Mouse (Mus musculus): ENCODE measurements around the gene Prickle2. TPM values are rescaled to one million over a fixed set of nuclear protein-coding genes. Genes with fewer than 3 reads are reported as not detected.

Gene Prickle2
- polyA plus RNA-seq, 2 experiments: 0.15 to 0.20 TPM

- Histone ChIP-seq H3K9ac (replicated peaks) (no peak overlapping the region), H3K27me3 (ENCODE audit: control insufficient read depth, insufficient read depth, low read length) (no peaks in the 10 kb centered on the region), H3K9me3 (ENCODE audit: control insufficient read depth, low read length) (no peaks in the 10 kb centered on the region), H3K4me1 (replicated peaks; ENCODE audit: control insufficient read depth in 2 of 2, insufficient read depth in 2 of 2, low read length in 1 of 2) (no peaks in the 10 kb centered on the region), H3K36me3 (replicated peaks; ENCODE audit: control insufficient read depth, insufficient read depth, low read depth) (no peaks in the 10 kb centered on the region), H3K4me3 (ENCODE audit: insufficient read depth in 1 of 2, low read depth in 2 of 2, low read length in 2 of 2) (no peak overlapping the region), H3K27ac (no peak overlapping the region), H3K4me2 (ENCODE audit: low read depth) (no peak overlapping the region)
- TF ChIP-seq CTCF (IDR thresholded peaks at IDR 0.05; ENCODE audit: low read depth) (no peak), EP300 (IDR thresholded peaks at IDR 0.05; ENCODE audit: low read depth) (no peak)
- whole genome bisulfite sequencing (ENCODE audit: insufficient replicate concordance): 35% methylated on average over 7 of the region's 7 CpGs
- DNase-seq (ENCODE audit: low read depth in 3 of 3, low spot score in 3 of 3): no peak
- ATAC-seq (ENCODE audit: insufficient read depth): no peak
These were observed 278.4 kb downstream of the Prickle2 start for GRCm38 (mm10) chr6:92427406-92428171.

- Histone ChIP-seq H3K36me3 (replicated peaks; ENCODE audit: control insufficient read depth, insufficient read depth, low read depth) (no peaks in the 10 kb centered on the region), H3K27ac (no peak overlapping the region), H3K4me1 (replicated peaks; ENCODE audit: control insufficient read depth in 2 of 2, insufficient read depth in 2 of 2, low read length in 1 of 2) (no peaks in the 10 kb centered on the region), H3K27me3 (ENCODE audit: control insufficient read depth, insufficient read depth, low read length) (no peaks in the 10 kb centered on the region), H3K4me3 (ENCODE audit: insufficient read depth in 1 of 2, low read depth in 2 of 2, low read length in 2 of 2) (no peak overlapping the region), H3K4me2 (ENCODE audit: low read depth) (no peak overlapping the region), H3K9ac (replicated peaks) (no peak overlapping the region), H3K9me3 (ENCODE audit: control insufficient read depth, low read length) (no peaks in the 10 kb centered on the region)
- TF ChIP-seq CTCF (IDR thresholded peaks at IDR 0.05; ENCODE audit: low read depth): no peak
- TF ChIP-seq EP300 (IDR thresholded peaks at IDR 0.05; ENCODE audit: low read depth): no peak
- no peak for ATAC-seq (ENCODE audit: insufficient read depth)
- 62% methylated on average over 8 of the region's 8 CpGs for WGBS (ENCODE audit: insufficient replicate concordance)
- no peak for DNase-seq (ENCODE audit: low read depth in 3 of 3, low spot score in 3 of 3)
These were observed 280.1 kb downstream of the Prickle2 start for GRCm38 (mm10) chr6:92425901-92426300.

GRCm38 (mm10) chr6:92425476-92425875 is 280.5 kb downstream of the Prickle2 start:
- Histone ChIP-seq H3K36me3 (replicated peaks; ENCODE audit: control insufficient read depth, insufficient read depth, low read depth) (no peaks in the 10 kb centered on the region), H3K9me3 (ENCODE audit: control insufficient read depth, low read length) (no peaks in the 10 kb centered on the region), H3K4me1 (replicated peaks; ENCODE audit: control insufficient read depth in 2 of 2, insufficient read depth in 2 of 2, low read length in 1 of 2) (no peaks in the 10 kb centered on the region), H3K27ac (no peak overlapping the region), H3K4me3 (ENCODE audit: insufficient read depth in 1 of 2, low read depth in 2 of 2, low read length in 2 of 2) (no peak overlapping the region), H3K4me2 (ENCODE audit: low read depth) (no peak overlapping the region), H3K9ac (replicated peaks) (no peak overlapping the region), H3K27me3 (ENCODE audit: control insufficient read depth, insufficient read depth, low read length) (no peaks in the 10 kb centered on the region)
- TF ChIP-seq EP300 (IDR thresholded peaks at IDR 0.05; ENCODE audit: low read depth) (no peak), CTCF (IDR thresholded peaks at IDR 0.05; ENCODE audit: low read depth) (no peak)
- 63% methylated on average over 7 of the region's 7 CpGs for WGBS (ENCODE audit: insufficient replicate concordance)
- ATAC-seq (ENCODE audit: insufficient read depth) (no peak), DNase-seq (ENCODE audit: low read depth in 3 of 3, low spot score in 3 of 3) (no peak)

DNA sequence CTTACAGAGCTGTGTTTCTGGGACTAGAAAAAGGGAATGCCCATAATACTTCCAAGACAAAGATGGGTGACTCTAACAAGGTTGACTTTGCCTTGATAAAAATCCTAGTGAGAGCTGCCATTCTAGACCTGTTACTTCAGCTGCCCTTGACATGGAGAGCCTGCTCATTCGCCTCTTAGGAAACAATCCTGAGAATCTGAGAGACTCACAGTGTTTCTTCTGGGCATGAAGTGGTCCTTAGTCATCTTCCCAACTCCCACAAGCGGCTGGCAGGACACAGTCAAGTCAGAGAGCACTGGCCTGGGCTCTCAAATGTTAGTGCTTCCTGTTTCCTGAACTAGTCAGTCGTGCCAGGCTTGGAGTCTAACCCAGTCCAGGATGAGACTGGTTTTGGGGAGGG is 281.0 kb downstream of the Prickle2 start:
- H3K9ac ChIP-seq (replicated peaks): no peak overlapping the region
- no peak overlapping the region for H3K27ac ChIP-seq
- WGBS (ENCODE audit: insufficient replicate concordance): 14% methylated on average over 3 of the region's 3 CpGs
- ATAC-seq (ENCODE audit: insufficient read depth) (no peak), DNase-seq (ENCODE audit: low read depth in 3 of 3, low spot score in 3 of 3) (no peak)
- no peaks in the 10 kb centered on the region for H3K9me3 ChIP-seq (ENCODE audit: control insufficient read depth, low read length)
- no peaks in the 10 kb centered on the region for H3K4me1 ChIP-seq (replicated peaks; ENCODE audit: control insufficient read depth in 2 of 2, insufficient read depth in 2 of 2, low read length in 1 of 2)
- no peaks in the 10 kb centered on the region for H3K27me3 ChIP-seq (ENCODE audit: control insufficient read depth, insufficient read depth, low read length)
- no peaks in the 10 kb centered on the region for H3K36me3 ChIP-seq (replicated peaks; ENCODE audit: control insufficient read depth, insufficient read depth, low read depth)
- no peak for TF ChIP-seq EP300 (IDR thresholded peaks at IDR 0.05; ENCODE audit: low read depth)
- no peak for TF ChIP-seq CTCF (IDR thresholded peaks at IDR 0.05; ENCODE audit: low read depth)
- no peak overlapping the region for H3K4me3 ChIP-seq (ENCODE audit: insufficient read depth in 1 of 2, low read depth in 2 of 2, low read length in 2 of 2)
- H3K4me2 ChIP-seq (ENCODE audit: low read depth): no peak overlapping the region

DNA sequence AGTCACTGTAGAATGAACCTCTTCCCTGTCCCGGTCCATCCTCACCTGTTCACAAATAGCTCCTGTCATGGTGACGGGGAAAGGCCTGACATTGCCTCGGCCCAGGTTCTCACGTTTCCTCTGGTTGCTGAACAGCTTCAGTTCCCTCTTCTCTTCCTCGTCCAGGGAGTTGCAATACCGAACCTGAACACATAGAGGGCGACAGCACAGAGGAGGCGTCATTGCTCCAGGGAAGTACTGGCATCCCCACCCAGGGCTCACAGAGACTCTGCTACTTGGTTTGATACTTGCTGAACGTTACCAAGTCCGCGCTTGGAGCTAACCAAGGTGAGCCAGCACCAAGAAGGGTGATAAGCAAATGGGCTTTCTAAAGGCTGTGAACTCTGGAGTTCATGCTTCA is 283.7 kb downstream of the Prickle2 start:
- 27% methylated on average over 11 of the region's 11 CpGs for WGBS (ENCODE audit: insufficient replicate concordance)
- Histone ChIP-seq H3K9ac (replicated peaks) (no peak overlapping the region), H3K27me3 (ENCODE audit: control insufficient read depth, insufficient read depth, low read length) (no peaks in the 10 kb centered on the region), H3K4me1 (replicated peaks; ENCODE audit: control insufficient read depth in 2 of 2, insufficient read depth in 2 of 2, low read length in 1 of 2) (no peaks in the 10 kb centered on the region), H3K9me3 (ENCODE audit: control insufficient read depth, low read length) (no peaks in the 10 kb centered on the region), H3K4me3 (ENCODE audit: insufficient read depth in 1 of 2, low read depth in 2 of 2, low read length in 2 of 2) (no peak overlapping the region), H3K4me2 (ENCODE audit: low read depth) (no peak overlapping the region), H3K36me3 (replicated peaks; ENCODE audit: control insufficient read depth, insufficient read depth, low read depth) (no peaks in the 10 kb centered on the region), H3K27ac (no peak overlapping the region)
- ATAC-seq (ENCODE audit: insufficient read depth) (no peak), DNase-seq (ENCODE audit: low read depth in 3 of 3, low spot score in 3 of 3) (peak in 1 of 3 experiments; percentile 7)
- TF ChIP-seq CTCF (IDR thresholded peaks at IDR 0.05; ENCODE audit: low read depth) (peak; percentile 60), EP300 (IDR thresholded peaks at IDR 0.05; ENCODE audit: low read depth) (no peak)
